Mouse (Mus musculus) lung, embryonic 14.5 days (tissue): ENCODE measurements at regions not wholly inside any gene's neighbourhood (a gene's known extent, or its start where the extent isn't known, plus 50 kb on each side); places are given as distances from the start of the nearest gene placed in this dataset.

ENCODE experiments used
- ATAC-seq: fragments of 200-750 bp; cut with Nextera tagmentation; 2 replicates; pipeline ENCODE4 v1.8.0; 2017; ENCODE audit warnings: mild to moderate bottlenecking, moderate TSS enrichment, moderate library complexity; ENCODE audit not compliant: insufficient read depth
- DNase-seq: peaks from one replicate; pipeline ENCODE4 v3.0.0-alpha.2; 2015
- H3K27ac ChIP-seq: fragments of 300-500 bp; sonication (generic); 2 replicates; pipeline ENCODE4 v1.5.1; 2014; ENCODE audit warnings: low read depth, mild to moderate bottlenecking, moderate library complexity
- H3K27me3 ChIP-seq: fragments of 300-500 bp; sonication (generic); 2 replicates; pipeline ENCODE4 v1.6.1; 2014; ENCODE audit warnings: low read length, control low read depth; ENCODE audit not compliant: insufficient read depth
- H3K36me3 ChIP-seq: fragments of 300-500 bp; sonication (generic); 2 replicates; pipeline ENCODE4 v1.6.1; 2014; ENCODE audit warnings: control low read depth; ENCODE audit not compliant: insufficient read depth
- H3K4me1 ChIP-seq: fragments of 300-500 bp; sonication (generic); 2 replicates; pipeline ENCODE4 v1.6.1; 2014; ENCODE audit warnings: antibody characterized with exemption, control low read depth; ENCODE audit not compliant: insufficient read depth
- H3K4me2 ChIP-seq: fragments of 300-500 bp; sonication (generic); 2 replicates; pipeline ENCODE4 v1.6.1; 2014; ENCODE audit warnings: mild to moderate bottlenecking
- H3K4me3 ChIP-seq: fragments of 300-500 bp; sonication (generic); 2 replicates; pipeline ENCODE4 v1.5.1; 2014; ENCODE audit warnings: low read depth, low read length
- H3K9ac ChIP-seq: fragments of 300-500 bp; sonication (generic); 2 replicates; pipeline ENCODE4 v1.6.1; 2014
- H3K9me3 ChIP-seq: fragments of 300-500 bp; sonication (generic); 2 replicates; pipeline ENCODE4 v1.6.1; 2016; ENCODE audit warnings: low read depth, low read length, control low read depth
- CTCF ChIP-seq: IDR thresholded peaks from 2 replicates; pipeline ENCODE4 v1.5.1; 2016; ENCODE audit warnings: antibody characterized with exemption, low read depth
- WGBS: fragments of 180-500 bp; shearing (Covaris S2); extraction: QIAGEN DNeasy Blood & Tissue Kit; methylation state at CpG from one replicate; pipeline ENCODE4 v1.1.7; 2014; 5-methylcytosine and 5-hydroxymethylcytosine counted together

DNA sequence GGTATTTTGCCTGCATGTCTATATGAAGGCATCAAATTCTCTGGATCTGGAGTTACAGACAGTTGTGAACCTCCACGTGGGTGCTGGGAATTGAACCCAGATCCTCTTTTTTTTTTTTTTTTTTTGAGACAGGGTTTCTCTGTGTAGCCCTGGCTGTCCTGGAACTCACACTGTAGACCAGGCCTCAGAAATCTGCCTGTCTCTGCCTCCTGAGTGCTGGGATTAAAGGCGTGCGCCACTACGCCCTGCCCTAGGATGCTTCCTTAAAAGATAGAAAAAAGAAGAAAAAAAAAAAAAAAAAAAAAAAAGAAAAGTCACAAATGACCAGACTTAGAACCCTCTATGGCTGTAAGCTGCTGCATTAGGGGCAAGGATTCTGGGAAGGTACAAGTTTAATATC, 111.6 kb downstream of the Sox2 start:
- 90% methylated on average over 4 of the region's 4 CpGs for WGBS
- H3K27me3 ChIP-seq: no peaks in the 10 kb centered on the region
- no peak for DNase-seq
- TF ChIP-seq CTCF: no peak
- no peaks in the 10 kb centered on the region for H3K4me1 ChIP-seq
- no peaks in the 10 kb centered on the region for H3K9me3 ChIP-seq
- H3K4me3 ChIP-seq: no peak overlapping the region
- no peak for ATAC-seq
- no peak overlapping the region for H3K9ac ChIP-seq
- H3K4me2 ChIP-seq: no peak overlapping the region
- no peaks in the 10 kb centered on the region for H3K36me3 ChIP-seq
- H3K27ac ChIP-seq: no peak overlapping the region

DNA sequence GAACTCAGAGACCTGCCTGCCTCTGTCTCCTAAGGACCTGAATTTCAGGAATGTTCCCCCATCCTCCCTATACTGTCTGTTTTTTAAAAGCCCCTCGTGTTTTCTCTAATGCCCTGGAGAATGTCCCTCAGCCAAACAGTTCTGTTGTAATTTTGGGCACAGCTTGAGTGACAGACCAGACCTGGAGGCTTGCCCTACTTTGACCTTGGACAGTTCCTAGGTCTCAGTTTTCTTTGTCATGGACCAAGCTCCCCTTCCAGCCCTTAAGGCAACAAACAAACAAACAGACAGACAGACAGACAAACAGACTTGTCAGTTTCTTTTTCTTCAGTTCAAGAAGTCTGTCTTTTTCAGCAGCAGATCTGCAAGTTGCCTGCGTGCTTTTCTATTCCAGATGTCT, 114.4 kb downstream of the Sox2 start:
- Histone ChIP-seq H3K4me2 (no peak overlapping the region), H3K27ac (no peak overlapping the region), H3K27me3 (no peaks in the 10 kb centered on the region), H3K36me3 (no peaks in the 10 kb centered on the region), H3K4me3 (no peak overlapping the region), H3K9me3 (no peaks in the 10 kb centered on the region), H3K9ac (no peak overlapping the region), H3K4me1 (no peaks in the 10 kb centered on the region)
- DNase-seq: no peak
- 62% methylated on average over 2 of the region's 2 CpGs for WGBS
- no peak for ATAC-seq
- no peak for TF ChIP-seq CTCF

DNA sequence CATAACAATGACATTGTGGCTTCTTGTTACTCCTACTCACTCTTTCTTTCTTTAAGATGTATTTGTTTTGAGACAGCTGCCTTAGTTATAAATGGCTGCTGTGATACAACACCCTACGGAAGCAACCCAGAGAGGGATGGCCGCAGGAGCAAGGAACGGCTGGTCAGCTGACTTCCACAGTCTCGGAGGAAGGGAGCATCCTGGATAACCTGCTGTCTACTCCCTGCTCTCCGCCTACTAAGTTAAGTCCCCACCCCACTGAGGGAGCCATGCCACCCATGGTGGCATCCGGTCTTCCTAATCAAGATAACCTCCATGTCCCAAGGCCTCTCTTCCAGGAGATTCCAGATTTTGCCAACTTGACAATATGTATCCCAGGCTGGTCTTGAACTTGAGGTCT, 114.9 kb downstream of the Sox2 start:
- ATAC-seq (no peak), DNase-seq (no peak)
- Histone ChIP-seq H3K27me3 (no peaks in the 10 kb centered on the region), H3K4me3 (no peak overlapping the region), H3K9ac (no peak overlapping the region), H3K9me3 (no peaks in the 10 kb centered on the region), H3K27ac (no peak overlapping the region), H3K36me3 (no peaks in the 10 kb centered on the region), H3K4me2 (no peak overlapping the region), H3K4me1 (no peaks in the 10 kb centered on the region)
- TF ChIP-seq CTCF: no peak
- WGBS: 64% methylated on average over 6 of the region's 6 CpGs

DNA sequence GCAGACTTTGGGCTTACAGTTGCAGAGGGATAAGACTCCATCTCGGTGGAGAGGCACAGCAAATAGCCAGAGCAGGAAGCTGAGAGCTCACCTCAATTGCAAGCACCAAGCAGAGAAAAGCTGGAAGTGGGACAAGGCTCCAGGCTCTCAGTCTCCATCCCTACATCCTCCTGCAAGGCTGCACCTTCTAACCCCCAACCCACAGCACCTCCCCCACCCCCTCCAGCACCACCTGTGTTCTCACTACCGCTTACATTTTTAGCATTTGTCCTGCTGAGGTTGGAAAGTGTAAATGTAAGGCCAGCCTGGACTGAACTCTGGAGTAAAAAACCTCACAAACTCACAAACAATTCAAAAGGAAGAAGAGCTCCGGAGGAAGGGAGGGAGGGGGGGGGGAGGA, 119.6 kb downstream of the Sox2 start:
- Histone ChIP-seq H3K4me2 (no peak overlapping the region), H3K9me3 (no peaks in the 10 kb centered on the region), H3K27me3 (no peaks in the 10 kb centered on the region), H3K4me3 (no peak overlapping the region), H3K9ac (no peak overlapping the region), H3K27ac (no peak overlapping the region), H3K36me3 (no peaks in the 10 kb centered on the region), H3K4me1 (no peaks in the 10 kb centered on the region)
- ATAC-seq: no peak
- 13% methylated on average over 3 of the region's 3 CpGs for WGBS
- no peak for DNase-seq
- no peak for TF ChIP-seq CTCF

DNA sequence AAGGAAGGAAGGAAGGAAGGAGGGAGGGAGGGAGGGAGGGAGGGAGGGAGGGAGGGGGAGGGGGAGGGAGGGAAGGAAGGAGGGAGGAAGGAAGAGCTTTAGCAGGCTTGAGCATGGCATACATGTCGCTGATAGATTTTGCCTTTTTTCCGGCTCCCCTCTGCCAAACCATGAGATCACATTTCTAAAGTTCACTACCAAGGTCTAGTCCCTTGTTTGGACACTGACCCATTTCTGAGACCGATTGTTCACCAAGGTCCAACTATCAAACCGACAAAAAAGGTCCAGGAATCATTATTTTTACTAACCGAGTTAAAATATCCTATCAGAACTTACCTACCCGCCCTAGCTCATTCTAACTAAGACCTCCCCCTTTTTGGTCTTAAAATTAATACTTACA, 120.1 kb downstream of the Sox2 start:
- no peak for ATAC-seq
- 73% methylated on average over 6 of the region's 6 CpGs for WGBS
- Histone ChIP-seq H3K36me3 (no peaks in the 10 kb centered on the region), H3K9ac (no peak overlapping the region), H3K27ac (no peak overlapping the region), H3K4me2 (no peak overlapping the region), H3K9me3 (no peaks in the 10 kb centered on the region), H3K4me1 (no peaks in the 10 kb centered on the region), H3K4me3 (no peak overlapping the region), H3K27me3 (no peaks in the 10 kb centered on the region)
- no peak for TF ChIP-seq CTCF
- no peak for DNase-seq

DNA sequence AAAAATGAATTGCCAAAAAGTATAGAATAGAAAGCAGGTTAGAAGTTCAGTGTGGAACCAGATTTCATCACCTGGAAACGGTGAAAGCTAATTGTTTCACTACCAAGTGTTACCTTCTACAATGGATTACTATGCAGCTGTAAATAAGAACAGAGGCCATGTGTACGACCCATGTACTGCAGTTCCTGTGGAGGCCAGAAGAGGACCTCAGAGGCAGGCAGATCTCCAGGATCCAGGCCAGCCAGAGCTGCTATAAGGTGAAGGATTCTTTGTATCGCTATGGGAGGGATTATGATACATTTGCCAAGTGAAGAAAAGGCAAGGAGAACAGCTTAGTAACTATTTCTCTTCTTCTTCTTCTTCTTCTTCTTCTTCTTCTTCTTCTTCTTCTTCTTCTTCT, 121.8 kb downstream of the Sox2 start:
- no peaks in the 10 kb centered on the region for H3K27me3 ChIP-seq
- DNase-seq (no peak), ATAC-seq (no peak)
- H3K9ac ChIP-seq: no peak overlapping the region
- H3K36me3 ChIP-seq: no peaks in the 10 kb centered on the region
- H3K9me3 ChIP-seq: no peaks in the 10 kb centered on the region
- 83% methylated on average over 3 of the region's 3 CpGs for WGBS
- no peak overlapping the region for H3K27ac ChIP-seq
- TF ChIP-seq CTCF: no peak; the same call in 1 of the 2 replicates
- no peak overlapping the region for H3K4me3 ChIP-seq
- H3K4me1 ChIP-seq: no peaks in the 10 kb centered on the region
- no peak overlapping the region for H3K4me2 ChIP-seq

DNA sequence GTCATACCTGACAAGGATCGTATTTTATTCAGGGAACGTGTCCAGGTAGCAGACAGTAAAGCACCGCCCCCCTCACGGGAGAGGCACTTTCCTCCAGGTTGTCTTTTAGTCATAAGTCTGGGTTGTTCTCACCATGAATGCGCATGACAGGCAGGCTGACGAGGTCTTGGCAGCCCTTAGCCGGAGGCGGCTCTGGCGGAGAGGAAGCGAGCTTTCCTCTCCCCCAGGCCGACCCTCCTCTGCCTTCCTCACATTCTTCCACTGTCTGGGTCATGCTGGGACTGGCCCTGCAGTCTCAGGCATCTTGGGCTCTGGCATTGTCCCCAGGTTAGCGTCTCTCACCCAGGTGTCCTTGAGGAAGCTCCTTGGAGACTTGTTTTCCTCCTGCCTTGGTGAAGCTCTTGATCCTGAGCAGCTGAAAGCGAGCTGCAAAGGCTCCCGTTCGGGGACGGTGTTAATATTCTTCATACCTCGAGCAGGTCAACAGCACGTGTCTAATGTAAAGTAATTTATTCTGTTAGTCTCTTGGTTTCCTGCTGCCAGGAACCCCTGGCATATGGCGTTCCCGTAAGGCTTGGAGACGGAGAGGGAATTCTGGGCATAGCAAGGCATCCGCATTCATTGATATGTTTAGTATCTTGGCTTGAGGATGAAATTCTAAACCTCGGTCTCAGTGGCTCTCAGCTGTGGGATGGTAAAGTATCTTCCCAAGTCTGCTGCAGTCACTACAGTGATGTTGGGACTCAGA, 123.6 kb downstream of the Sox2 start:
- no peaks in the 10 kb centered on the region for H3K4me1 ChIP-seq
- H3K9ac ChIP-seq: no peak overlapping the region
- ATAC-seq (peak; percentile 77), DNase-seq (peak; percentile 54)
- no peaks in the 10 kb centered on the region for H3K36me3 ChIP-seq
- H3K27ac ChIP-seq: no peak overlapping the region
- H3K27me3 ChIP-seq: no peaks in the 10 kb centered on the region
- WGBS: 19% methylated on average over 23 of the region's 23 CpGs
- H3K9me3 ChIP-seq: no peaks in the 10 kb centered on the region
- TF ChIP-seq CTCF: no peak
- no peak overlapping the region for H3K4me3 ChIP-seq
- H3K4me2 ChIP-seq: peak overlapping the region; percentile 43
